Comparison of ENCODE assay signal across 10 mouse cellular contexts in the genomic region with DNA sequence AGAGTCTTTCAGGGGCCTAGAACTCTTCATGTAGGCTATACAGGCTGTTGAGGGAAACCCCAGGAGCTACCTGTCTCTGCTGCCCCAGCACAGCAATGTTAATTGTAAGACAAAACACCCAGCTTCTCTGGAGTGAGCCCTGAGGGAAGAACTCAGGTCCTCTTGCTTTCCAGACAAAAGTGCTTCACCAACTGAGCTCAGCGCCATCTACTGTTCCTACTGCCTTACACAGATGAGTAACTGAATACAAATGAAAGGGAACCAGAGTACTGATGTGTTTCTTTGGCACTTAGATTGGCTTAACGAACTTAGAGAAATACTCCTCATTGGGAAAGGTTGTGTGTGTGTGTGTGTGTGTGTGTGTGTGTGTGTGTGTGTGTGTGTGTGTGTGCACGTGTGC.
DNase-seq lines count a peak whose midpoint lies in the region; ATAC-seq and TF ChIP-seq lines count a peak whose summit lies in the region.
"Had no signal": no experiment of that assay in that cellular context is flagged by ENCODE, and none has a peak within 500 bp of the region (broad histone marks: within the 10 kb centered on the region; RNA-seq: fewer than 3 reads in every experiment).

No protein-coding gene starts in this region.

- H3K9ac ChIP-seq in forebrain, embryonic 14.5 days (ENCODE audit: low read length) = no peak overlapping the region
- H3K9ac ChIP-seq in forebrain, embryonic 15.5 days (replicated peaks) = no peak overlapping the region
- no peak overlapping the region for H3K9ac ChIP-seq in forebrain, embryonic 16.5 days (replicated peaks; ENCODE audit: low read depth, low read length)
- H3K9ac ChIP-seq: intestine, embryonic 15.5 days had no signal

- no peak overlapping the region for H3K4me3 ChIP-seq in forebrain, embryonic 14.5 days (ENCODE audit: low read depth, low read length)
- H3K4me3 ChIP-seq in forebrain, embryonic 15.5 days = no peak overlapping the region
- no peak overlapping the region for H3K4me3 ChIP-seq in thymus, adult 2 months (ENCODE audit: control insufficient read depth, insufficient read depth, low read length)
- H3K4me3 ChIP-seq in forebrain, embryonic 16.5 days (replicated peaks; ENCODE audit: low read length) = no peak overlapping the region
- H3K4me3 ChIP-seq: erythroblast, embryonic 14.5 days; intestine, embryonic 15.5 days had no signal

- no peak for TF ChIP-seq CTCF in thymus, adult 2 months (IDR thresholded peaks at IDR 0.05; ENCODE audit: borderline replicate concordance, control insufficient read depth, extremely low read depth, insufficient read depth, low read length, poor library complexity)

- no peak for TF ChIP-seq POLR2A in thymus, adult 2 months (IDR thresholded peaks at IDR 0.05; ENCODE audit: control insufficient read depth, extremely low read depth, insufficient read depth, low read length, poor library complexity)

- no peaks in the 10 kb centered on the region for H3K9me3 ChIP-seq in forebrain, embryonic 14.5 days (replicated peaks; ENCODE audit: control insufficient read depth, low read length)
- H3K9me3 ChIP-seq in forebrain, embryonic 15.5 days = no peaks in the 10 kb centered on the region
- H3K9me3 ChIP-seq in forebrain, embryonic 16.5 days (ENCODE audit: control insufficient read depth, low read length) = no peaks in the 10 kb centered on the region
- H3K9me3 ChIP-seq: intestine, embryonic 15.5 days had no signal

- no peaks in the 10 kb centered on the region for H3K36me3 ChIP-seq in forebrain, embryonic 14.5 days (ENCODE audit: control insufficient read depth, insufficient read depth, low read length)
- H3K36me3 ChIP-seq in forebrain, embryonic 15.5 days = no peaks in the 10 kb centered on the region
- H3K36me3 ChIP-seq in thymus, adult 2 months (ENCODE audit: control insufficient read depth, insufficient read depth, low read length) = no peaks in the 10 kb centered on the region
- H3K36me3 ChIP-seq in forebrain, embryonic 16.5 days (ENCODE audit: control insufficient read depth, insufficient read depth) = no peaks in the 10 kb centered on the region
- H3K36me3 ChIP-seq: intestine, embryonic 15.5 days had no signal

- no peaks in the 10 kb centered on the region for H3K27me3 ChIP-seq in forebrain, embryonic 14.5 days (replicated peaks; ENCODE audit: control insufficient read depth, insufficient read depth, low read length)
- H3K27me3 ChIP-seq in forebrain, embryonic 15.5 days = no peaks in the 10 kb centered on the region
- H3K27me3 ChIP-seq in thymus, adult 2 months (ENCODE audit: control insufficient read depth, insufficient read depth, low read length) = no peaks in the 10 kb centered on the region
- H3K27me3 ChIP-seq in forebrain, embryonic 16.5 days (replicated peaks; ENCODE audit: control insufficient read depth, insufficient read depth, low read length) = no peaks in the 10 kb centered on the region
- H3K27me3 ChIP-seq: intestine, embryonic 15.5 days had no signal

- no peak overlapping the region for H3K4me2 ChIP-seq in forebrain, embryonic 14.5 days (ENCODE audit: low read length)
- H3K4me2 ChIP-seq in forebrain, embryonic 15.5 days (replicated peaks) = no peak overlapping the region
- H3K4me2 ChIP-seq in forebrain, embryonic 16.5 days (ENCODE audit: low read length) = no peak overlapping the region
- H3K4me2 ChIP-seq: intestine, embryonic 15.5 days had no signal

- H3K27ac ChIP-seq in forebrain, embryonic 14.5 days (ENCODE audit: low read depth, low read length) = no peak overlapping the region
- H3K27ac ChIP-seq in forebrain, embryonic 15.5 days (replicated peaks) = no peak overlapping the region
- no peak overlapping the region for H3K27ac ChIP-seq in thymus, adult 2 months (ENCODE audit: control insufficient read depth, insufficient read depth, low read length)
- H3K27ac ChIP-seq in forebrain, embryonic 16.5 days (ENCODE audit: low read length) = no peak overlapping the region
- H3K27ac ChIP-seq: intestine, embryonic 15.5 days had no signal

- ATAC-seq in forebrain, embryonic 14.5 days = no peak
- ATAC-seq in forebrain, embryonic 15.5 days (replicated peaks) = no peak
- ATAC-seq in monocyte, adult 5-6 weeks (replicated peaks; ENCODE audit: insufficient number of reproducible peaks, low FRiP score, low TSS enrichment, poor library complexity, severe bottlenecking) = no peak
- ATAC-seq in forebrain, embryonic 16.5 days = no peak
- ATAC-seq: intestine, embryonic 15.5 days had no signal

- whole genome bisulfite sequencing in forebrain, embryonic 14.5 days = 43% methylated on average over 3 of the region's 3 CpGs
- whole genome bisulfite sequencing in forebrain, embryonic 15.5 days = 48% methylated on average over 3 of the region's 3 CpGs
- 62% methylated on average over 3 of the region's 3 CpGs for WGBS in thymus, adult 2 months
- WGBS in forebrain, embryonic 16.5 days = 39% methylated on average over 3 of the region's 3 CpGs

- peaks cover 5% of the 10 kb centered on the region for H3K4me1 ChIP-seq in forebrain, embryonic 14.5 days (ENCODE audit: control insufficient read depth, insufficient read depth, low read length)
- peaks cover 5% of the 10 kb centered on the region; the same call in 1 of the 2 replicates for H3K4me1 ChIP-seq in forebrain, embryonic 15.5 days
- no peaks in the 10 kb centered on the region for H3K4me1 ChIP-seq in thymus, adult 2 months (replicated peaks; ENCODE audit: control insufficient read depth, insufficient read depth, low read length)
- H3K4me1 ChIP-seq in forebrain, embryonic 16.5 days (replicated peaks; ENCODE audit: control insufficient read depth, insufficient read depth, low read length) = no peaks in the 10 kb centered on the region
- H3K4me1 ChIP-seq: intestine, embryonic 15.5 days had no signal

- peak; percentile 46 for DNase-seq in forebrain, embryonic 14.5 days (ENCODE audit: low spot score)
- DNase-seq in thymus, postnatal 0 days (ENCODE audit: low spot score) = peak; percentile 28
- DNase-seq in thymus, adult 2 months = no peak
- peak; percentile 23 for DNase-seq in left cerebral cortex, adult 11 months (ENCODE audit: low spot score)
- DNase-seq in urinary bladder, postnatal 14 days (ENCODE audit: low spot score) = no peak

Comparison
In these comparisons a context has a peak if more than half of its experiments do, and no peak if none do; other contexts are left out.
1. DNase-seq: peak in forebrain, embryonic 14.5 days (single experiment), thymus, postnatal 0 days (single experiment) and left cerebral cortex, adult 11 months (single experiment); none in thymus, adult 2 months (single experiment) and urinary bladder, postnatal 14 days (single experiment).